10 mouse cellular contexts compared by ENCODE assay signal in the genomic region with DNA sequence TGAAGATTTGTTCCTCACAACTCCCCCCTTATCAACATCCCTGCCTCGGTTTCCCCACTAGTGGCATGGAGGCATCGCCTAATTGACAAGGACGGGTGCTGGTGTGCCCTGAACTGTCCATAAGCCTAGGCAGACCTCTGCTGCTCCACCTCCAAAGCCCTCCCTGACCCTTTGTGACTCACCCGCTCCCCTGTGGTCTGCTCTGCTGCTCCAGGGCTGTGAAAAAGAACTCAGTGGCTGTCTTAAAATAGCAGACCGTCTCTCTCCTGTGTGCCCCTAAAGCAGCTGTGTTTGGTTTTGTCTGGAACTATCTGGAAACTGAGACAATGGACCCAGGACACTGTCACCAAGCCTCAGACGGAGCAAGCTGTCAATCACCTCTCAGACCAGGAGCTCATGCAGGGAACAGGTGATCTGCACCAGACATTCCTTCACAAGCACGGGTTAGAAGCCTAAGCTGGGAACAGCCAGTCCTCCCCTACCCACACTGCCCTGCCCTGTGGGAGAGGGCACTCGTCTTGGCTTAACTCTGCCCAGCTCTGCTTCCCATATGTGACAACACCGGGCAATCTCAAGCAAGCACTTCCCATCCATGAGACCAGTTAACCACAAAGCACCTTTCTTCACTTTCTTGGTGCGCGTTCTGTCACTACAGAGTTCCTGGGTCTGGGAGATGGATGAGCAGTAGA. TPM values are rescaled to one million over a fixed set of nuclear protein-coding genes. Genes with fewer than 3 reads are reported as not detected.
DNase-seq lines count a peak whose midpoint lies in the region; ATAC-seq and TF ChIP-seq lines count a peak whose summit lies in the region.
"Had no signal": no experiment of that assay in that cellular context is flagged by ENCODE, and none has a peak within 500 bp of the region (broad histone marks: within the 10 kb centered on the region; RNA-seq: fewer than 3 reads in every experiment).

No protein-coding gene starts in this region.

- H3K27me3 ChIP-seq in kidney, postnatal 0 days (ENCODE audit: insufficient read depth, low read length), result no peaks in the 10 kb centered on the region
- H3K27me3 ChIP-seq in C2C12 (ENCODE audit: control insufficient read depth, insufficient read depth, insufficient read length), result no peaks in the 10 kb centered on the region
- peaks cover 56% of the 10 kb centered on the region for H3K27me3 ChIP-seq in liver, embryonic 15.5 days
- H3K27me3 ChIP-seq in neural tube, embryonic 15.5 days (replicated peaks), result no peaks in the 10 kb centered on the region
- H3K27me3 ChIP-seq: stomach, embryonic 15.5 days had no signal

- 0 out of 2 replicates have a peak, but pooled peaks have one; percentile 33 for ATAC-seq in kidney, postnatal 0 days (replicated peaks; ENCODE audit: low FRiP score, low read depth)
- ATAC-seq in liver, embryonic 15.5 days (ENCODE audit: insufficient read depth), result peak; percentile 30; the same call in 1 of the 2 replicates
- no peak for ATAC-seq in neural tube, embryonic 15.5 days (ENCODE audit: low FRiP score)

- no peak overlapping the region for H3K4me3 ChIP-seq in kidney, postnatal 0 days (replicated peaks; ENCODE audit: low read depth, low read length)
- H3K4me3 ChIP-seq in C2C12 (ENCODE audit: insufficient read depth, poor library complexity, severe bottlenecking), result no peak overlapping the region
- H3K4me3 ChIP-seq in liver, embryonic 15.5 days (replicated peaks), result no peak overlapping the region
- no peak overlapping the region for H3K4me3 ChIP-seq in neural tube, embryonic 15.5 days (replicated peaks)
- H3K4me3 ChIP-seq: megakaryocyte, embryonic 14.5 days; stomach, embryonic 15.5 days had no signal

- no peak overlapping the region for H3ac ChIP-seq in C2C12 (ENCODE audit: control insufficient read depth, insufficient read length, low read depth)

- H3K36me3 ChIP-seq in kidney, postnatal 0 days (ENCODE audit: insufficient read depth, low read length), result no peaks in the 10 kb centered on the region
- no peaks in the 10 kb centered on the region for H3K36me3 ChIP-seq in C2C12 (ENCODE audit: control insufficient read depth, insufficient read depth)
- no peaks in the 10 kb centered on the region for H3K36me3 ChIP-seq in liver, embryonic 15.5 days (replicated peaks)
- no peaks in the 10 kb centered on the region for H3K36me3 ChIP-seq in neural tube, embryonic 15.5 days
- H3K36me3 ChIP-seq: stomach, embryonic 15.5 days had no signal

- H3K79me3 ChIP-seq in C2C12 (ENCODE audit: low read depth), result no peaks in the 10 kb centered on the region

- 70% methylated on average over 11 of the region's 11 CpGs for WGBS in kidney, postnatal 0 days
- 55% methylated on average over 11 of the region's 11 CpGs for WGBS in liver, embryonic 15.5 days (ENCODE audit: insufficient replicate concordance)
- WGBS in neural tube, embryonic 15.5 days, result 70% methylated on average over 11 of the region's 11 CpGs

- no peak for DNase-seq in kidney, postnatal 0 days (ENCODE audit: low spot score)
- no peak for DNase-seq in kidney, postnatal 10 days
- peak; percentile 70 for DNase-seq in ZHBTc4 (ENCODE audit: low read depth, low spot score)
- no peak for DNase-seq in gastrocnemius, postnatal 4 days (ENCODE audit: low spot score in 2 of 2)

- no peaks in the 10 kb centered on the region for H3K9me3 ChIP-seq in kidney, postnatal 0 days (replicated peaks; ENCODE audit: low read length)
- no peaks in the 10 kb centered on the region for H3K9me3 ChIP-seq in liver, embryonic 15.5 days (replicated peaks)
- no peaks in the 10 kb centered on the region for H3K9me3 ChIP-seq in neural tube, embryonic 15.5 days (replicated peaks)
- H3K9me3 ChIP-seq: megakaryocyte, embryonic 14.5 days; stomach, embryonic 15.5 days had no signal

- no peaks in the 10 kb centered on the region for H3K79me2 ChIP-seq in C2C12 (ENCODE audit: control insufficient read depth, insufficient read depth)

- no peak for TF ChIP-seq CTCF in kidney, postnatal 0 days (IDR thresholded peaks at IDR 0.05; ENCODE audit: low read depth)
- TF ChIP-seq CTCF in C2C12 (IDR thresholded peaks at IDR 0.05; ENCODE audit: control insufficient read depth, insufficient read depth, insufficient read length), result no peak

- H3K4me1 ChIP-seq in kidney, postnatal 0 days (replicated peaks; ENCODE audit: insufficient read depth, low read length), result no peaks in the 10 kb centered on the region
- H3K4me1 ChIP-seq in liver, embryonic 15.5 days (replicated peaks), result peaks cover 15% of the 10 kb centered on the region
- H3K4me1 ChIP-seq in neural tube, embryonic 15.5 days, result 0 out of 2 replicates have a peak, but pooled peaks cover 3% of the 10 kb centered on the region
- H3K4me1 ChIP-seq: stomach, embryonic 15.5 days had no signal

- H3K9ac ChIP-seq in kidney, postnatal 0 days (ENCODE audit: low read depth, low read length), result no peak overlapping the region
- 0 out of 2 replicates have a peak overlapping the region, but pooled peaks have one; percentile 0 for H3K9ac ChIP-seq in liver, embryonic 15.5 days
- no peak overlapping the region for H3K9ac ChIP-seq in neural tube, embryonic 15.5 days (replicated peaks)
- H3K9ac ChIP-seq: stomach, embryonic 15.5 days had no signal

- H3K4me2 ChIP-seq in kidney, postnatal 0 days (ENCODE audit: low read length), result no peak overlapping the region
- no peak overlapping the region; the same call in 1 of the 2 replicates for H3K4me2 ChIP-seq in liver, embryonic 15.5 days
- H3K4me2 ChIP-seq in neural tube, embryonic 15.5 days, result no peak overlapping the region
- H3K4me2 ChIP-seq: stomach, embryonic 15.5 days had no signal

- H3K27ac ChIP-seq in kidney, postnatal 0 days, result no peak overlapping the region
- H3K27ac ChIP-seq in liver, embryonic 15.5 days (replicated peaks), result no peak overlapping the region
- no peak overlapping the region for H3K27ac ChIP-seq in neural tube, embryonic 15.5 days (replicated peaks)
- H3K27ac ChIP-seq: stomach, embryonic 15.5 days had no signal

TF ChIP-seq in C2C12, 6 proteins besides CTCF, POLR2A, EP300 and RAD21:
- TF ChIP-seq MYOG (IDR thresholded peaks at IDR 0.05; ENCODE audit: control insufficient read depth, extremely low read depth, insufficient read length) (no peak), FOSL1 (IDR thresholded peaks at IDR 0.05; ENCODE audit: insufficient read depth, low read length, poor library complexity, severe bottlenecking) (no peak), MYOD1 (IDR thresholded peaks at IDR 0.05; ENCODE audit: control insufficient read depth, insufficient read length, low read depth) (peak; percentile 40), MAX (IDR thresholded peaks at IDR 0.05) (no peak), CEBPB (IDR thresholded peaks at IDR 0.05; ENCODE audit: low read depth) (no peak), USF1 (IDR thresholded peaks at IDR 0.05; ENCODE audit: low read depth) (no peak)
TF ChIP-seq in C2C12: peak in this region for 1.

RNA-seq across cellular contexts. Expression of a gene that starts 20.8 kb away (rescaled TPM):
- polyA plus RNA-seq in kidney, postnatal 0 days (2015; fragmentation: Nextera tagmentation; extraction: Ambion mirVana), result 0.37 TPM in 1 of 2 replicates, not detected in the other
- 0.11 TPM for polyA plus RNA-seq in C2C12 (2012; fragmentation: generic; extraction: Trizol)
- polyA plus RNA-seq in liver, embryonic 15.5 days (2015; fragmentation: Nextera tagmentation; extraction: Ambion mirVana), result 7.3 and 8.0 TPM in 2 replicates
- total RNA-seq in gastrocnemius, postnatal 4 days (2021), result not detected
- polyA plus RNA-seq in neural tube, embryonic 15.5 days (2015; fragmentation: Nextera tagmentation; extraction: Ambion mirVana), result 0.79 and 1.5 TPM in 2 replicates
- polyA plus RNA-seq: intestine, embryonic 14.5 days had no signal

RNA-seq across cellular contexts. Expression of a gene that starts 24.4 kb away (rescaled TPM):
- polyA plus RNA-seq in kidney, postnatal 0 days (2015; fragmentation: Nextera tagmentation; extraction: Ambion mirVana), result 2,400 and 2,472 TPM in 2 replicates
- polyA plus RNA-seq in C2C12 (2012; fragmentation: generic; extraction: Trizol), result not detected
- polyA plus RNA-seq in liver, embryonic 15.5 days (2015; fragmentation: Nextera tagmentation; extraction: Ambion mirVana), result 175,652 and 176,876 TPM in 2 replicates
- 100 to 1,000 TPM; 211 to 422 TPM for total RNA-seq in gastrocnemius, postnatal 4 days (2021)
- polyA plus RNA-seq in neural tube, embryonic 15.5 days (2015; fragmentation: Nextera tagmentation; extraction: Ambion mirVana), result 6,998 and 8,084 TPM in 2 replicates

RNA-seq across cellular contexts. Expression of a gene that starts 27.0 kb away (rescaled TPM):
- polyA plus RNA-seq in kidney, postnatal 0 days (2015; fragmentation: Nextera tagmentation; extraction: Ambion mirVana), result 6.6 TPM in 2 replicates
- 21.7 TPM for polyA plus RNA-seq in C2C12 (2012; fragmentation: generic; extraction: Trizol)
- 1.0 and 1.1 TPM in 2 replicates for polyA plus RNA-seq in liver, embryonic 15.5 days (2015; fragmentation: Nextera tagmentation; extraction: Ambion mirVana)
- 10 to 100 TPM; 51.4 to 56.2 TPM for total RNA-seq in gastrocnemius, postnatal 4 days (2021)
- polyA plus RNA-seq in neural tube, embryonic 15.5 days (2015; fragmentation: Nextera tagmentation; extraction: Ambion mirVana), result 17.2 and 17.8 TPM in 2 replicates

RNA-seq across cellular contexts. Expression of a gene that starts 33.9 kb away (rescaled TPM):
- polyA plus RNA-seq in kidney, postnatal 0 days (2015; fragmentation: Nextera tagmentation; extraction: Ambion mirVana), result 0.87 and 0.92 TPM in 2 replicates
- polyA plus RNA-seq in C2C12 (2012; fragmentation: generic; extraction: Trizol), result not detected
- polyA plus RNA-seq in liver, embryonic 15.5 days (2015; fragmentation: Nextera tagmentation; extraction: Ambion mirVana), result 139 and 151 TPM in 2 replicates
- total RNA-seq in gastrocnemius, postnatal 4 days (2021), result not detected
- 0.93 and 1.1 TPM in 2 replicates for polyA plus RNA-seq in neural tube, embryonic 15.5 days (2015; fragmentation: Nextera tagmentation; extraction: Ambion mirVana)

RNA-seq across cellular contexts. Expression of a gene that starts 37.3 kb away (rescaled TPM):
- 1,023 and 1,027 TPM in 2 replicates for polyA plus RNA-seq in kidney, postnatal 0 days (2015; fragmentation: Nextera tagmentation; extraction: Ambion mirVana)
- 12.1 TPM for polyA plus RNA-seq in C2C12 (2012; fragmentation: generic; extraction: Trizol)
- polyA plus RNA-seq in liver, embryonic 15.5 days (2015; fragmentation: Nextera tagmentation; extraction: Ambion mirVana), result 74,460 and 76,487 TPM in 2 replicates
- total RNA-seq in gastrocnemius, postnatal 4 days (2021), result 100 to 1,000 TPM; 293 to 605 TPM
- polyA plus RNA-seq in neural tube, embryonic 15.5 days (2015; fragmentation: Nextera tagmentation; extraction: Ambion mirVana), result 2,622 and 3,044 TPM in 2 replicates

Comparison
In these comparisons a context has a peak if more than half of its experiments do, and no peak if none do; other contexts are left out.
1. RNA of a gene that starts 24.4 kb away (polyA plus RNA-seq): 175,652 to 176,876 TPM in liver, embryonic 15.5 days, 6,998 to 8,084 TPM in neural tube, embryonic 15.5 days and 2,400 to 2,472 TPM in kidney, postnatal 0 days; not detected in C2C12 (single experiment); every median in the first group is over 1,000 times any median in the second.